Mouse (Mus musculus) kidney, adult 9 months (tissue): Measurements from ENCODE around the gene Vars.
A peak's percentile ranks its signal among the peaks of the same experiment; 100 is the strongest.
"Not testable (repeated sequence)": the region's sequence is repeated elsewhere in the genome, so short reads cannot be mapped to it uniquely, and the experiment has no call there.

Source experiments
- DNase-seq: peaks from one replicate; pipeline ENCODE4 v3.0.0; 2022

The Vars gene

GRCm38 (mm10) chr17:35026206-35026605 is 25.4 kb downstream of the Vars start:
- no peak for DNase-seq

DNA sequence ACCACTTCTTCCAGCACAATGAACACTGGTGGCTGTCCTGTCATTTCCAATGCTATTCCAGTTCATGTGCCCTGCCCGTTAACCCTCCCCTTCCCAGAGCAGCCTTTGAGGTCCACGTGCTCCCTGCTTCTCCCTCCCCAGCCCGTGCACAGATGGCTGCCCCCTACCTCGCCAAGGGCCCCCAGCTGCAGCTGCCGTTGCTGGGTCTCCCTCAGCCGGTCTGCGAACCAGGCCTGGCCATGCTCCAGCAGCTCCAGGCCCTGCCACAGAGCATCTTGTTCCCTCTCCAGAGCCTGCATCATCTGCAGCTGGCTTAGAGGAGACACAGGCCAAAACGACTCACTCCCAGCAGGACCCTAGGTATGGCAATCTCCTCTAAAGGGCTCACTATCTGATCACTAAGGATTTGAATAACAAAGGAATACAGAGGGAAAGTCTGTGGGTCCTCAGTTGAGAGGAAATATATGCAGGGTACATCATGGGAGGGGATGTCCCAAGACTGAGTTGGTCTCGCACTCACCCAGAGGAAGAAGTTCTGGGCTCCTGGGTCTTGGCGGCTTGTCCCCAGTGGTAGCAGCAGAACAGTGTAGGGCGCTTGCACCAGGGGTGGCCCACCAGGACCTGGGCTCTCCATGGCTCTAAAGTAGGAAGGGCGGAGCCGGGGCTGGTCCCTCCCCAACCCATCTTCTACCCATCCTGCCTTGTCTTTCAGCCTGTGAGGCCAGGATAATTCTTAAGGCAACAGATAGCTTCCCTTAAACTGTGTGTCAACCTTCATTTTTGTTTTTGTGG is 26.7 kb downstream of the Vars start, which contains the start of gene Sapcd1:
Sapcd1 (minus strand) TSS at position 740 of the 792 bp plus-strand sequence.
- no peak for DNase-seq

DNA sequence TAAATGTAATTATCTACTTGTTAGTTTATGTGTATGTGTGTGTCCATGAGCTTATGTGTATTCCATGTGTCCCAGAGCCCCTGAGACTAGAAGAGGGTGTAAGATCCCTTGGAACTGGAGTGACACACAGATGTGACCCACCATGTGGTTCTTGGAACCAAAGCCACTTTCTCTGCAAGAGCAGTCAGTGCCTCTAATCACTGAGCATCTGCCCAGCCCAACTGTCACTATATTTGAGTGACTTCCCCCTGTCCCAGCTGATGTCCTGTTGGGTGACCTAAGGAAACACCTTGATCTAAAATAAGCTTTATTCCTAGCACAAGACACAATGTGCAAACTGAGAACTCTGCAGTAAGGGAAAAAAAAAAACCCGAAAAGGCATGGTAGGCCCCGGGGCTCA is 27.5 kb downstream of the Vars start:
- DNase-seq: no peak

- no peak for DNase-seq
Observed at GRCm38 (mm10) chr17:35029691-35030532, 29.1 kb downstream of the Vars start.

GRCm38 (mm10) chr17:35031272-35031671 is 30.5 kb downstream of the Vars start:
- no peak for DNase-seq

GRCm38 (mm10) chr17:35031880-35032279 is 31.1 kb downstream of the Vars start:
- no peak for DNase-seq

GRCm38 (mm10) chr17:35032323-35032870 is 31.6 kb downstream of the Vars start:
- no peak for DNase-seq

DNA sequence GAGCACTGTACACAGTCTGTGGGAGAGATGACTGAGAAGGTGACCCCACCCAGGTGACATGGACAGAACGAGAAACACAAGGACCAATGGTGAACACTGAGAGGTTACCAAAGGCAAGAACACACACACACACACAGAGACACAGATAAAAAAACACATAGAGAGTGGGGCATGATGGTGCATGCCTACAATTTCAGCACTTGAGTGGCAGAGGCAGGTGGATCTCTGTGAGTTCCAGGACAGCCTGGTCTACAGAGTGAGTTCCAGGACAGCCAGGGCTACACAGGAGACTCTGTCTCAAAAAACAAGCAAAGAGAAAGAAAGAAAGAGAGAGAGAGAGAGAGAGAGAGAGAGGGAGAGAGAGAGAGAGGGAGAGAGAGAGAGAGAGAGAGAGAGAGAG is 32.9 kb downstream of the Vars start:
- DNase-seq: not testable (repeated sequence)

DNA sequence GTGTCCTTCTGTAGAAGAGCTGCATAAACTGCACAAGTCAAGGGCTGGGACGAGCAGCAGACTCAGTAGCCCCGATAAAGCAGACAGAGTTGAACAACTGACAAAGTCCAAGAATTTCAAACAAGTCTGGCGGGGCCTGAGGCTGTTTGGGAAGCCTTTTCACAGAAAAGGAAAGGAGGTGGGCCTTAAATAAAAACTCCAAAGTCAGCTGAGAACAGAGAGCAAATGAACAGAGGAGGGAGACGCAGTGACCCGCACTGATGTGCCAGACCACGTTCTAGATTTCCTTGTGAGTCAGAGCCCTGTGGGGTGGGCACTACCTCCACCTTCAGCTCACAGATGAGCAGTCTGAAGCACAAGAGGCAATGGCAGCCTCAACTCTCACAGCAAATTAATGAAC is 34.1 kb downstream of the Vars start:
- no peak for DNase-seq

GRCm38 (mm10) chr17:35039121-35039873 is 38.5 kb downstream of the Vars start:
- no peak for DNase-seq

DNA sequence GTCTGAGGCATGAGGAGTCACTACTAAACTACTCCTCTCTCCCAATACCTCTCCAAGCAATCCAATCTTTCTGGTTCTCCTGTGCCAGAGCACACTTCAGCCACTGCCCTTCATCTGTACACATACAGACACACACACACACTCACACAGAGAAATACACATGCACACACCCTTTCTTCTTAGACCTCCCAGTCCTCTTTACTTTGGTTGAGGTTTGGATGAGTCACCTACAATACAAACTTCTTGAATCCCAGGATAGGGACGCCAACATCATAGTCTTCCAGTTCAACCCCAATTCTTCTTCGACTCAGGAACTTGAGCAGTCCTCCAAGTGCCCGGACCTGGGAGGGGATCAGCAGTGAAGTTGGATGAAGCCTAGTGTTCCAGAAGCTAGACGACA is 43.0 kb downstream of the Vars start:
- DNase-seq: no peak

- DNase-seq: no peak
Observed at GRCm38 (mm10) chr17:35044904-35045806, 44.4 kb downstream of the Vars start.

DNA sequence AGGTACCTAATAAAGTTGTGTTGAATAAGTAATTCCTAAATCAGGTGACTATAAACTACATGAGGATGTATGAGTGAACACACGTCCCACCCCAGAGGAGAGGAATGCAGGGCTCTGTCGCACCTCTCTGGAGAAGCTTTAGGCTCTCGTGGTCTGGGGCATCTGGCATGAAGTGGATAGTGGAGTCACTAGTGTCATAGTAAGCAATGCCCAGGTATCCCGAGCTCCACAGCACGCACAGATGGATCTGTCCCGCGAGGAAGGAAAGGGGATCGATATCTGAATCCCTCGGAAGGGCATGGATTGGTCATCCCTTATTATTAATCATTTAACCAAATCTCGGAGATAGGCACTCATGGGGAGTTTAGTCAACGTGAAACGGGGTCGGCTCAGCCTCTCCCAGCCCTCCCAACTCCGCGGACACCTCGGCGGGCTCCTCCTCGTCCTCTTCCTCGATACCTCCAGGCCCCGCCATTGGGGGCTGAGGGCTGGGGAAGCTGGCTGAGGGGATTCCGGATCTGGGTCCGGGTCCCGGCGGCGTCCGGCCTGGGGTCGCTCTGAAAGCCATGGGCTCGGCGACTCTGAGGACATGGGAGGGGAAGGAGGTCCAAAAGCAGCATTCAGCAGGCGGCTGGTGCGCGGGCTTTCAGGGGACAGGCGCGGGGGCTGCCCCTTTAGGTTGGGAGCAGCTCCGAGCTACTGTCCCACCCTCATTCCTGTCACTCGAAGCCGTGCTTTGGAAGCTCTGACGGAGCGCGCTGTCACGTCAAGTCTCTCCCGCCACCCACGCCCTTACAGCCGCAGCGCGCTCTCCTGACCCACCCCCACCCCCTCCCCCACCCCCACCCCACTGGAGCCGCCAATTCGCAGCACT is 45.3 kb downstream of the Vars start:
- peak; percentile 36 for DNase-seq

GRCm38 (mm10) chr17:35046681-35047455 is 46.1 kb downstream of the Vars start, which contains the start of gene Msh5:
Msh5 (minus strand) TSS chr17:35046745.
- peak; percentile 99 for DNase-seq

- peak; percentile 92 for DNase-seq
Observed at GRCm38 (mm10) chr17:35047688-35048087, 46.9 kb downstream of the Vars start.

GRCm38 (mm10) chr17:35048149-35048931 is 47.6 kb downstream of the Vars start:
- DNase-seq: peak; percentile 46

GRCm38 (mm10) chr17:35048932-35049440 is 48.2 kb downstream of the Vars start:
- DNase-seq: no peak

DNA sequence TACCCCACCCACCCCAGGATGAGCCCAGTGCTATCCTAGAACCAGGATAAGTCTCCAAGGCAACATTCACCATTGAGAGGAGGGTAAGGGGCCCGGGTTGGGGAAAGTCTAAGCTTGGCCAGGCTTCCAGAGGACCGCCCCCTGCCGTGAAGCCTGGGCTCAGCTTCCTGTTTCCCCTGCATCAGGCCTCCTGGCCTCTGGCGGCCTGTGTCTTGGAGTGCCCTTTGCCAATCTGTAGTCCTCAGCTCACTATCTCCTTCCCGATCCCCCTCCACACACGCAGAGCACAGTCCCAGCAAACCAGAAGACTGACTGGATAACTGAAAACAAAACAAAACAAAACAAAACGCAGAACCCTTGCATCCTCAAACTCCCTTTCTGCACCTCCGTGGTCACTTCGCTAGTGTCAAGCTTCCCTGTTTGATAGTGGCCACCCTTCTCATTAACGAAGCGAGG is 48.8 kb downstream of the Vars start, which contains the start of gene Clic1:
Clic1 (plus strand) TSS at position 406 of the 456 bp plus-strand sequence.
- DNase-seq: peak; percentile 60
